Mouse (Mus musculus) right cerebral cortex, postnatal 25 days (tissue): ENCODE results near the gene Pnpla1.

ENCODE experiments used
- DNase-seq: peaks from one replicate; pipeline ENCODE4 v3.0.0; 2022

Pnpla1 gene

GRCm38 (mm10) chr17:28928004-28928403, 69.8 kb downstream of the Pnpla1 start:
- DNase-seq, result no peak

GRCm38 (mm10) chr17:28929369-28929768, 71.2 kb downstream of the Pnpla1 start:
- no peak for DNase-seq

- no peak for DNase-seq
These were observed 72.3 kb downstream of the Pnpla1 start for GRCm38 (mm10) chr17:28930392-28931074.

- no peak for DNase-seq
These were observed 73.4 kb downstream of the Pnpla1 start for GRCm38 (mm10) chr17:28931436-28932211.

- DNase-seq, result no peak
These were observed 74.1 kb downstream of the Pnpla1 start for GRCm38 (mm10) chr17:28932274-28932673.

- no peak for DNase-seq
These were observed 76.1 kb downstream of the Pnpla1 start for GRCm38 (mm10) chr17:28934120-28934916.

- no peak for DNase-seq
These were observed 77.9 kb downstream of the Pnpla1 start for GRCm38 (mm10) chr17:28936133-28936532.

GRCm38 (mm10) chr17:28936622-28937345, 78.6 kb downstream of the Pnpla1 start:
- DNase-seq, result no peak
